Mouse (Mus musculus) thymus, adult 2 months (tissue): ENCODE measurements around the gene Lamc3.

Source experiments
- CTCF ChIP-seq: fragments of 200-500 bp; IDR thresholded peaks from 2 replicates; pipeline ENCODE4 v1.5.1; 2012; ENCODE audit warnings: mild to moderate bottlenecking, control low read depth, low read length, moderate library complexity, borderline replicate concordance; ENCODE audit not compliant: control insufficient read depth, poor library complexity, insufficient read depth; ENCODE audit errors: extremely low read depth
- POLR2A ChIP-seq: fragments of 200-500 bp; IDR thresholded peaks from 2 replicates; pipeline ENCODE4 v1.6.1; 2012; ENCODE audit warnings: mild to moderate bottlenecking, low read length, control low read depth, moderate library complexity; ENCODE audit not compliant: control insufficient read depth, poor library complexity, insufficient read depth; ENCODE audit errors: extremely low read depth

DNA sequence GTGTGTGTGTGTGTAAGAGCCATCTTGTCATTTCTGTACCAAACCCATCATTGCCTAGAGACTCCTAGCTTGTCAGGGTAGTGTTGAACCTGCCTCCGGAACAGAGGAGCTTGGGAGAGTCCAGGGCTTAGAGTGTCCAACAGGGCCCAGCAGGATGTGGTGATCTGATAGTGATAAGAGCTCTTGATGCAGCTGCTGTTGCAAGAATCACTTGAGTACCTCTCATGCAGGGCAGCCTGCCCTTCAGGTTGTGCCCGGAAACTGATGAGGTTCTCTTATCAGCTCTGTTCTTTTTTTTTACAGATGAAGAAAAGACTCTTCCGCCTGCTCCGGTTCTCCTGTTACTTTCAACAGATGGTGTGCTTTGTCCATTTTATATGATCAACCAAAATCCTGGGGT is 103.9 kb downstream of the Lamc3 start:
- TF ChIP-seq CTCF (no peak), POLR2A (no peak)
